In the genomic region with DNA sequence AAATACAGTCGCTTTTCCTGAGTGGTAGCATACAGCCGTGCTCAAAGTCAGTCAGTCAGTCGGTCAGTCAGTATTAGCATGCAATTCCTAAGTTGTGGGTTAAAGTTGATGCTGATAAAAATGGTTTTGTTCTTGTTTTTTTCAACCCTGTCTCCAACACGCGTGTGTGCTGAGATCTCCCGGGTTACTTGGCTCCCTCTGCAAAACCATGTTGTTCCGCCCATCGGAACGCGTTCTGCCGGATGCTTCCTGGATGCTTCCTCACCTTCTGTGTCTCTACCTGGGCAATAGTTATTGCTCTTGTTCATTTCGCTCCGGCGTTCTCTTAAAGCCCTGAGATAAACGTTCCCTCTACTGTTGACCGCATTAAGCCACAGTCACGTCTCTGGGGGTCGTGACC, we compare ENCODE assay signal across 26 mouse cellular contexts.
"Had no signal": no experiment of that assay in that cellular context is flagged by ENCODE, and none has a peak within 500 bp of the region (broad histone marks: within the 10 kb centered on the region; RNA-seq: fewer than 3 reads in every experiment).

No protein-coding gene starts in this region.

- H3K9me3 ChIP-seq: heart, embryonic 15.5 days; intestine, embryonic 15.5 days; limb, embryonic 10.5 days had no signal

- H3K27ac ChIP-seq: gastrocnemius, adult 2 months; heart, embryonic 13.5 days; heart, embryonic 15.5 days; hindbrain, embryonic 10.5 days; hindbrain, embryonic 12.5 days; hindbrain, embryonic 14.5 days; intestine, embryonic 15.5 days; layer of hippocampus, adult 2 months; left cerebral cortex, adult 2 months; limb, embryonic 10.5 days; limb, embryonic 12.5 days had no signal

- H3K9ac ChIP-seq: heart, embryonic 13.5 days; heart, embryonic 15.5 days; hindbrain, embryonic 12.5 days; hindbrain, embryonic 14.5 days; intestine, embryonic 15.5 days; limb, embryonic 12.5 days had no signal

- H3K4me3 ChIP-seq: gastrocnemius, adult 2 months; heart, embryonic 13.5 days; heart, embryonic 15.5 days; hindbrain, embryonic 10.5 days; hindbrain, embryonic 12.5 days; intestine, embryonic 15.5 days; layer of hippocampus, adult 2 months; left cerebral cortex, adult 2 months; limb, embryonic 10.5 days; limb, embryonic 12.5 days had no signal

- H3K4me2 ChIP-seq: heart, embryonic 11.5 days; heart, embryonic 13.5 days; heart, embryonic 15.5 days; hindbrain, embryonic 12.5 days; hindbrain, embryonic 14.5 days; intestine, embryonic 15.5 days; limb, embryonic 12.5 days; liver, embryonic 11.5 days had no signal

- H3K27me3 ChIP-seq: heart, embryonic 15.5 days; intestine, embryonic 15.5 days had no signal

- ATAC-seq: hindbrain, embryonic 16.5 days; inflammation-experienced regulatory T-cells, adult 6 months; intestine, embryonic 15.5 days; intestine, postnatal 0 days had no signal

- H3K36me3 ChIP-seq: heart, embryonic 13.5 days; heart, embryonic 15.5 days; hindbrain, embryonic 10.5 days; hindbrain, embryonic 12.5 days; intestine, embryonic 15.5 days; limb, embryonic 10.5 days; limb, embryonic 12.5 days had no signal

- H3K4me1 ChIP-seq: heart, embryonic 13.5 days; heart, embryonic 15.5 days; hindbrain, embryonic 12.5 days; limb, embryonic 10.5 days had no signal

- DNase-seq: gastrocnemius, adult 2 months; gastrocnemius, postnatal 10 days; gastrocnemius, postnatal 25 days; heart, postnatal 14 days; heart, postnatal 4 days; kidney, adult 18-20 months; kidney, adult 8-10 months; kidney, postnatal 10 days; kidney, postnatal 25 days; kidney, postnatal 4 days; liver had no signal
